Mouse (Mus musculus): ENCODE measurements around the gene Camk2d.

DNA sequence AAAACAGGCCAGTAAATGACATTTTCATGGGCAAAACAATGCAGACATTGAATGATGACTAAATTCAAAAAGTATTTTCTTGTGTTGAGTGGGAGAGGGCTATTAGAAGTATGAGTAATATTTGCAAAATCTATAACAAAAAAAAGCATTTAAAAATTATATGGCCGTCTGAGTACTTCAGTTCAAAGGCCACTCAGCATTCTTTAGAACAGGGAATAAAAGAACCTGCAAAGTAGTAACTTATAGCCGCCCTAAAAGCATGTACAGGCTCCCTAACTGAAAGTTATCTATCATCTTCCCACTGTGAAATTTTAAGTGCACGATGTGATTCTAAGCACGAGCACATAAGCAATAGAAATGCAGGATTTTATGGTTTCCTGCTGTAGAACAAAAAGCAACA, 646 bp upstream of the Camk2d start:
- TF ChIP-seq CTCF (IDR thresholded peaks at IDR 0.05; ENCODE audit: low read depth, low read length) (no peak), GATA2 (IDR thresholded peaks at IDR 0.05; ENCODE audit: borderline replicate concordance, low read depth, low read length) (no peak), TAL1 (conservative IDR thresholded peaks at IDR 0.05; ENCODE audit: low read depth, low read length) (no peak), GATA1 (IDR thresholded peaks at IDR 0.05; ENCODE audit: borderline replicate concordance, low read length) (no peak)

All from G1E (cell line).